Mouse (Mus musculus): ENCODE results near the gene Prpf39. TPM values are rescaled to one million over a fixed set of nuclear protein-coding genes. Genes with fewer than 3 reads are reported as not detected.

Prpf39 gene
- polyA plus RNA-seq, 1 experiment, result 48.6 TPM

DNA sequence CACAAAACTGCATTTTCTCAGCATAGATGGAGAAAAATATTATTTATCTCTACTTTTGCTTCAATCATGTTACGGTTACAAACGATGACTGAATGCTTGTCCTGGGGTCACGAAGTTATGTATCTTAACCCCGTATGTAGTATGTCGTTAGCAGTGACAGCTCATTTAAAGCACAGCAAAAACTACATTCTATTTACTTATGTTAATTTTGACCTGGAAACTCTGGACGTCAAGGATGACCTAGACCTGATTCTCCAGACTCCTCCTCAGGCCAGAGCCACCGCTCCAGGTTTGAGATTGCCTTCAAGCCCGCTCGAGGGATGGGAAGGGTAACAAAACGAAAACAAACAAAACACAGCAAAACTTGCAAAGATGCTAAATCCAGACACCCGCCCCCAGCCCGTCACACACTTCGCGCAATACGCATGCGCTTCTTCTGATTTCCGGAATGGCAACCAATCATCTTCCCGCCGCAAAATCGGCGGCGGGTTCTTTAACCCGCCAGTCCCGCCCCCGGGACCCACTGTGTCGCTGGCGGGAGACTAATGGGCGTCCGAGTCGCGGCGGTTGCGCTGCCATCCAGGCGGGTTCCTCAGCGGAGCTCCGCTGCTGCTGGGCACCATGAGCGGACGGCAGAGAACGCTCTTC is 39.1 kb downstream of the Prpf39 start, which contains the start of gene Fancm:
Gene Fancm (plus strand): TSS at position 519 of the 648 bp plus-strand sequence.
- Histone ChIP-seq H3K4me3 (replicated peaks; ENCODE audit: insufficient read depth, low read depth, low read length) (peak within 1 kb of the TSS; percentile 100), H3K27me3 (ENCODE audit: control insufficient read depth, insufficient read depth, low read length) (no peaks in the 10 kb centered on the region), H3K4me1 (ENCODE audit: control insufficient read depth, insufficient read depth, low read length) (no peaks in the 10 kb centered on the region), H3K27ac (ENCODE audit: insufficient read depth, low read length) (peak within 1 kb of the TSS; percentile 38; the same call in 1 of the 2 replicates)
- TF ChIP-seq CTCF (IDR thresholded peaks at IDR 0.05; ENCODE audit: borderline replicate concordance, insufficient read depth, low read depth, low read length) (no peak), POLR2A (IDR thresholded peaks at IDR 0.05; ENCODE audit: borderline replicate concordance, insufficient read depth, low read length) (peak; percentile 49; the same call in 1 of the 2 replicates)
- WGBS, result 2% methylated on average over 39 of the region's 39 CpGs
- DNase-seq, result peak; percentile 90 to 91

DNA sequence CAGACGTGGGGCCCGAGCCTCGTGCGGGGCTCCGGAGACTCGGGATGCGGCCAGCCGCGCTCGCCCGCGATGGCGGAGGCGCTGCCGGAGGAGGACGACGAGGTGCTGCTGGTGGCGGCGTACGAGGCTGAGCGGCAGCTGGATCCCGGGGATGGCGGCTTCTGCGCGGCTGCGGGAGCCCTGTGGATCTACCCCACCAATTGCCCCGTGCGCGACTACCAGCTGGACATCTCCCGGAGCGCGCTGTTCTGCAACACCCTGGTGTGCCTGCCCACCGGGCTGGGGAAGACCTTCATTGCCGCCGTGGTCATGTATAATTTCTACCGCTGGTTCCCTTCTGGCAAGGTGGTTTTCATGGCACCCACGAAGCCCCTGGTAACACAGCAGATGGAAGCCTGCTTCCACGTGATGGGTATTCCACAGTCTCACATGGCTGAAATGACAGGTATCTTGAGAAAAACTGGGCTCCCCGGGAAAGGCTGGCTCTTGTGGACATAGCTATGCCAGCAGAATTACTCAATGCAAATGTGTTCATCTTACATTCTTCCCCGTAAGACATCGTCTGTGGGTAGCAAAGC is 39.7 kb downstream of the Prpf39 start:
- Histone ChIP-seq H3K4me1 (ENCODE audit: control insufficient read depth, insufficient read depth, low read length) (no peaks in the 10 kb centered on the region), H3K4me3 (replicated peaks; ENCODE audit: insufficient read depth, low read depth, low read length) (peak overlapping the region; percentile 100), H3K27ac (ENCODE audit: insufficient read depth, low read length) (0 out of 2 replicates have a peak overlapping the region, but pooled peaks have one; percentile 18), H3K27me3 (ENCODE audit: control insufficient read depth, insufficient read depth, low read length) (no peaks in the 10 kb centered on the region)
- TF ChIP-seq POLR2A (IDR thresholded peaks at IDR 0.05; ENCODE audit: borderline replicate concordance, insufficient read depth, low read length) (no peak), CTCF (IDR thresholded peaks at IDR 0.05; ENCODE audit: borderline replicate concordance, insufficient read depth, low read depth, low read length) (no peak)
- no peak for DNase-seq
- under 1% methylated on average over 41 of the region's 41 CpGs for WGBS

DNA sequence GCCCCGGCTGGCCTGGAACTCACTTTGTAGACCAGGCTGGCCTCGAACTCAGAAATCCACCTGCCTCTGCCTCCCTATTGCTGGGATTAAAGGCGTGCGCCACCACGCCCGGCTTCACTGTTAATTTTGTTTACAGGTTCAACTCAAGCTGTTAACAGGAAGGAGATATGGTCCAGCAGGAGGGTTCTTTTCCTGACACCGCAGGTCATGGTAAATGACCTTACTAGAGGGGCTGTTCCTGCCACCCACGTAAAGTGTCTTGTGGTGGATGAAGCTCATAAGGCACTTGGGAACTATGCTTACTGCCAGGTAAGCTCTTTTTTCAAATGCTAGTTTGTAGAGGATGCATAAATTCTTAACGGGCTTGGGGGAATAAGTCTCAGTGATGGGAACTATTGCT is 40.8 kb downstream of the Prpf39 start:
- no peak overlapping the region for H3K4me3 ChIP-seq (replicated peaks; ENCODE audit: insufficient read depth, low read depth, low read length)
- no peak for DNase-seq
- TF ChIP-seq POLR2A (IDR thresholded peaks at IDR 0.05; ENCODE audit: borderline replicate concordance, insufficient read depth, low read length) (no peak), CTCF (IDR thresholded peaks at IDR 0.05; ENCODE audit: borderline replicate concordance, insufficient read depth, low read depth, low read length) (no peak)
- H3K4me1 ChIP-seq (ENCODE audit: control insufficient read depth, insufficient read depth, low read length), result no peaks in the 10 kb centered on the region
- no peak overlapping the region for H3K27ac ChIP-seq (ENCODE audit: insufficient read depth, low read length)
- 80% methylated on average over 9 of the region's 9 CpGs for WGBS
- no peaks in the 10 kb centered on the region for H3K27me3 ChIP-seq (ENCODE audit: control insufficient read depth, insufficient read depth, low read length)

DNA sequence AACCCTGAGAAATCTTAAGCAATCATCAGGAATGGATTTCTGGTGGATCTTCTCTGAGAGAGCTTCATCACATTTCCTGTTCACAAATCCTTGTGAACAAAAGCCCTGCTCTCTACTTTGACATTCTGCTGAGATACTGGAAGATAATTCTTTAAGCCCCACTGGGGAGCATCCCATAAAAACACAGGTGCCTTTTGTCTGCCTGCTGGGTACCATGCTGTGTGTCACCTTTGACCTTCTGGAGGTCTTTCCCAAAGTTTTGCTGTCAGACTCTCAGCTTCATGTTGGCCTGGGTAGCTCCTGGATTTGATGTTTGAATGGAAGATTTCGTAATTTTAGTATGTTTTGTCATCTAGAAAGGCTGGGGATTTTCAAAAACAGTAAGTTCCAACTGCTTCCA is 72.6 kb downstream of the Prpf39 start:
- DNase-seq, result no peak
- Histone ChIP-seq H3K27me3 (ENCODE audit: control insufficient read depth, insufficient read depth, low read length) (no peaks in the 10 kb centered on the region), H3K4me3 (replicated peaks; ENCODE audit: insufficient read depth, low read depth, low read length) (no peak overlapping the region), H3K27ac (ENCODE audit: insufficient read depth, low read length) (no peak overlapping the region), H3K4me1 (ENCODE audit: control insufficient read depth, insufficient read depth, low read length) (no peaks in the 10 kb centered on the region)
- 88% methylated on average over 1 of the region's 1 CpGs for WGBS
- TF ChIP-seq POLR2A (IDR thresholded peaks at IDR 0.05; ENCODE audit: borderline replicate concordance, insufficient read depth, low read length) (no peak), CTCF (IDR thresholded peaks at IDR 0.05; ENCODE audit: borderline replicate concordance, insufficient read depth, low read depth, low read length) (no peak)

DNA sequence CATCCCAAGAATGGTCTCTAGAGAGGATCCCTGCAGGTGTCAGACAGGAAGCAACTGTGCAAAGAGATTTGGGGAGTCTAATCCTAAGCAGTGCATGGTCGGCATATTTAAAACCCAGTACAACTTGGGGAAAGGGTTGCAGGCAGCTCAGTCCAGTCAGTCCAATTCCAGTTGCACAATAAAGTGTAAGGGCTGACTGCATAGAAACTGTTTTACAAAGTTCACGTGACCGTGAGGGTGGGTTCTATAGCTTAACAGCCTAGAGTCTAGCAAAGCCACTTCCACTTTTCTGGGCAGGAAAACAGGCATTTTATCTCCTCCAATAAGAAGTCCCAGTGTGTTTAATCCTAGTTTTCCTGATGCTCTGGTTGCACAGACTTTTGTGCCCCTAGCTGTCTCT is 75.4 kb downstream of the Prpf39 start:
- Histone ChIP-seq H3K4me3 (replicated peaks; ENCODE audit: insufficient read depth, low read depth, low read length) (no peak overlapping the region), H3K27me3 (ENCODE audit: control insufficient read depth, insufficient read depth, low read length) (no peaks in the 10 kb centered on the region), H3K4me1 (ENCODE audit: control insufficient read depth, insufficient read depth, low read length) (no peaks in the 10 kb centered on the region), H3K27ac (ENCODE audit: insufficient read depth, low read length) (no peak overlapping the region)
- no peak for TF ChIP-seq CTCF (IDR thresholded peaks at IDR 0.05; ENCODE audit: borderline replicate concordance, insufficient read depth, low read depth, low read length)
- no peak for TF ChIP-seq POLR2A (IDR thresholded peaks at IDR 0.05; ENCODE audit: borderline replicate concordance, insufficient read depth, low read length)
- WGBS, result 96% methylated on average over 3 of the region's 3 CpGs
- no peak for DNase-seq

DNA sequence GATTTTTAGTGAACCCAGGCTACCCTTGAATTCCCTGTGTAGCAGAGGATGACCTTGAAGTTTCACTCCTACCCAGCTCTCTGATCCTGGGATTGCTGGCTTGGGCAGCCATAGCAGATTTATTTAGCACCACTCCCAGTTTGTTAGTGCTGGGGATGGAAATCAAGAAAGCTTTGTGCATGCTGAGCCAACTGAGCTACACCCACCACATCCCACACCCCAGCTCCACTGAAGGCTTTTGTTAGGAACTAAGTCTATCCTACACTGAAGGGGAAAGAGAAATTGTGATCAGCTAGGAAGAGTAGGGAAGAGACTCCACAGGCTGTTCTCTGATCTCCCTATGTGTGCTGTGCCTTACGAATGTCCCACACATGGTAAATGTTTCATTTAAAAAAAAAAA is 76.7 kb downstream of the Prpf39 start:
- TF ChIP-seq POLR2A (IDR thresholded peaks at IDR 0.05; ENCODE audit: borderline replicate concordance, insufficient read depth, low read length), result no peak
- TF ChIP-seq CTCF (IDR thresholded peaks at IDR 0.05; ENCODE audit: borderline replicate concordance, insufficient read depth, low read depth, low read length), result no peak
- WGBS, result 94% methylated on average over 1 of the region's 1 CpGs
- Histone ChIP-seq H3K4me3 (replicated peaks; ENCODE audit: insufficient read depth, low read depth, low read length) (no peak overlapping the region), H3K4me1 (ENCODE audit: control insufficient read depth, insufficient read depth, low read length) (no peaks in the 10 kb centered on the region), H3K27ac (ENCODE audit: insufficient read depth, low read length) (no peak overlapping the region), H3K27me3 (ENCODE audit: control insufficient read depth, insufficient read depth, low read length) (no peaks in the 10 kb centered on the region)
- no peak for DNase-seq

Other genes starting within 250 kb of the Prpf39 start
- 8.0 and 9.0 TPM in 2 replicates for gene Gm527, start 118.4 kb upstream of the Prpf39 start, polyA plus RNA-seq (2012; rRNA removed)
- 11.5 and 11.6 TPM in 2 replicates for gene Klhl28, start 70.8 kb upstream of the Prpf39 start, polyA plus RNA-seq (2012; rRNA removed)
- gene Togaram1, start 70.5 kb upstream of the Prpf39 start, polyA plus RNA-seq (2012; rRNA removed), result 15.3 and 15.7 TPM in 2 replicates
- 311 and 320 TPM in 2 replicates for gene Fkbp3, start 37.7 kb downstream of the Prpf39 start, polyA plus RNA-seq (2012; rRNA removed)
- gene Fancm, start 39.3 kb downstream of the Prpf39 start, polyA plus RNA-seq (2012; rRNA removed), result 6.5 and 9.9 TPM in 2 replicates
- gene Mis18bp1, start 136.3 kb downstream of the Prpf39 start, polyA plus RNA-seq (2012; rRNA removed), result 0.07 and 0.08 TPM in 2 replicates
- gene Wdr20rt, start 189.2 kb downstream of the Prpf39 start, polyA plus RNA-seq (2012; rRNA removed), result not detected in 2 replicates